Mouse (Mus musculus) G1E (cell line): ENCODE measurements around the gene Ephb3. TPM values are rescaled to one million over a fixed set of nuclear protein-coding genes. Genes with fewer than 3 reads are reported as not detected.

Source experiments
- ATAC-seq: 2 replicates; pipeline ENCODE4 v1.8.0; 2016; ENCODE audit warnings: mild to moderate bottlenecking; ENCODE audit not compliant: insufficient number of reproducible peaks, poor library complexity, low FRiP score, severe bottlenecking; ENCODE audit errors: extremely low read depth
- DNase-seq: peaks from one replicate; pipeline ENCODE4 v3.0.0; 2012; ENCODE audit warnings: low spot score
- H3K27me3 ChIP-seq: 2 replicates; pipeline ENCODE4 v1.6.1; 2012; ENCODE audit warnings: mild to moderate bottlenecking, low read length, inconsistent platforms; ENCODE audit not compliant: insufficient read depth
- H3K36me3 ChIP-seq: replicated peaks from 2 replicates; pipeline ENCODE3; 2012; ENCODE audit warnings: mild to moderate bottlenecking, inconsistent platforms
- H3K4me1 ChIP-seq: 2 replicates; pipeline ENCODE4 v1.6.1; 2012; ENCODE audit warnings: low read depth, low read length, inconsistent platforms, mixed read lengths; ENCODE audit not compliant: insufficient read depth
- H3K4me3 ChIP-seq: 2 replicates; pipeline ENCODE4 v1.5.1; 2012; ENCODE audit warnings: low read depth, mild to moderate bottlenecking, inconsistent platforms, low read length, moderate library complexity, mixed read lengths
- H3K9me3 ChIP-seq: replicated peaks from 2 replicates; pipeline ENCODE4 v1.6.1; 2012; ENCODE audit warnings: inconsistent platforms
- CTCF ChIP-seq: IDR thresholded peaks from 2 replicates; pipeline ENCODE4 v1.5.1; 2012; ENCODE audit warnings: low read depth, low read length, inconsistent platforms, mixed read lengths
- GATA1 ChIP-seq: IDR thresholded peaks from 2 replicates; pipeline ENCODE4 v1.6.1; 2012; ENCODE audit warnings: borderline replicate concordance, low read length, inconsistent platforms, mixed read lengths
- GATA2 ChIP-seq: IDR thresholded peaks from 2 replicates; pipeline ENCODE4 v1.6.1; 2012; ENCODE audit warnings: low read depth, low read length, inconsistent platforms, borderline replicate concordance
- POLR2AphosphoS5 ChIP-seq: IDR thresholded peaks from 2 replicates; pipeline ENCODE4 v1.6.1; 2012; ENCODE audit warnings: low read depth, low read length, inconsistent platforms; ENCODE audit not compliant: insufficient replicate concordance
- TAL1 ChIP-seq: conservative IDR thresholded peaks from 2 replicates; pipeline ENCODE4 v1.6.1; 2012; ENCODE audit warnings: low read depth, low read length, inconsistent platforms, mixed read lengths
- polyA plus RNA-seq: library from polyadenylated mRNA; stranded (reverse); fragments of >175 nt; gene quantifications from 2 replicates; pipeline ENCODE4 v1.2.3, GENCODE M21; 2012
- total RNA-seq, 2 experiments: library from RNA; stranded (forward) in 1 of 2; stranded (reverse) in 1 of 2; fragments of 200-1000 nt in 1 of 2; fragments of >200 nt in 1 of 2; fragmentation: Nextera tagmentation in 1 of 2; gene quantifications; 2 replicates each; pipeline ENCODE4 v1.2.3; 2014 to 2017

Gene Ephb3
- total and polyA plus RNA-seq, 3 experiments = 0.82 TPM; not detected in 2

GRCm38 (mm10) chr16:21238722-21239121 is 34.2 kb downstream of the Ephb3 start:
- no peak overlapping the region for H3K4me3 ChIP-seq
- no peaks in the 10 kb centered on the region for H3K9me3 ChIP-seq
- H3K27me3 ChIP-seq = peaks cover 13% of the 10 kb centered on the region; the same call in 1 of the 2 replicates
- TF ChIP-seq GATA2 = no peak
- TF ChIP-seq TAL1 = no peak
- TF ChIP-seq POLR2AphosphoS5 = no peak
- H3K36me3 ChIP-seq = no peaks in the 10 kb centered on the region
- ATAC-seq = no peak
- H3K4me1 ChIP-seq = no peaks in the 10 kb centered on the region
- no peak for DNase-seq

GRCm38 (mm10) chr16:21240547-21240946 is 36.0 kb downstream of the Ephb3 start:
- Histone ChIP-seq H3K36me3 (no peaks in the 10 kb centered on the region), H3K4me1 (no peaks in the 10 kb centered on the region), H3K9me3 (no peaks in the 10 kb centered on the region), H3K27me3 (peaks cover 13% of the 10 kb centered on the region; the same call in 1 of the 2 replicates), H3K4me3 (no peak overlapping the region)
- ATAC-seq (no peak), DNase-seq (no peak)
- no peak for TF ChIP-seq POLR2AphosphoS5
- no peak for TF ChIP-seq GATA2
- no peak for TF ChIP-seq TAL1
- TF ChIP-seq GATA1 = no peak
- no peak for TF ChIP-seq CTCF

DNA sequence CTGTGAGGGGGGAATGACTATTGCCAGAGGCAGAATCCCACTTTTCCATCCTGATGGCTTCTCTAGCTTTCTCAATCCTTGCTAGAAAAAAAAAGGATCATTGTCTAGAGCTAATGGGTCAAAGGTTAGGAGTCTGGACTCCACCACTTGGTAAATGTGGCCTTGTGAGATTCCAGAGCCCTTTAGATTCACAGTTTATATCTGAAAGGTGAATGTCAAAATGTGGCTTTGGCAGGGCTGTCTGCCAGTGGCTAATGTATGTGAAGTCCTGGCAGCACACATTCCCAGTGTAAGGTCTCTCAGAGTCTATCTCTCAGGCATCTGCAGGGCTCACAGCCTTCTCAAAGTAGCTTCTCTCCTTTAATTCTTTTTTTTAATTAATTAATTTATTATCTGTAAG is 36.5 kb downstream of the Ephb3 start:
- peaks cover 13% of the 10 kb centered on the region; the same call in 1 of the 2 replicates for H3K27me3 ChIP-seq
- no peak for TF ChIP-seq TAL1
- TF ChIP-seq POLR2AphosphoS5 = no peak
- TF ChIP-seq GATA2 = no peak
- TF ChIP-seq GATA1 = no peak
- DNase-seq (no peak), ATAC-seq (no peak)
- H3K4me1 ChIP-seq = no peaks in the 10 kb centered on the region
- no peak overlapping the region for H3K4me3 ChIP-seq
- H3K36me3 ChIP-seq = no peaks in the 10 kb centered on the region
- H3K9me3 ChIP-seq = no peaks in the 10 kb centered on the region

- Histone ChIP-seq H3K4me3 (no peak overlapping the region), H3K27me3 (peaks cover 22% of the 10 kb centered on the region; the same call in 1 of the 2 replicates), H3K36me3 (no peaks in the 10 kb centered on the region), H3K4me1 (no peaks in the 10 kb centered on the region), H3K9me3 (no peaks in the 10 kb centered on the region)
- ATAC-seq (no peak), DNase-seq (no peak)
- no peak for TF ChIP-seq POLR2AphosphoS5
- no peak for TF ChIP-seq CTCF
- TF ChIP-seq GATA2 = no peak
- TF ChIP-seq TAL1 = no peak
- no peak for TF ChIP-seq GATA1
These were observed 38.4 kb downstream of the Ephb3 start for GRCm38 (mm10) chr16:21242946-21243345.

DNA sequence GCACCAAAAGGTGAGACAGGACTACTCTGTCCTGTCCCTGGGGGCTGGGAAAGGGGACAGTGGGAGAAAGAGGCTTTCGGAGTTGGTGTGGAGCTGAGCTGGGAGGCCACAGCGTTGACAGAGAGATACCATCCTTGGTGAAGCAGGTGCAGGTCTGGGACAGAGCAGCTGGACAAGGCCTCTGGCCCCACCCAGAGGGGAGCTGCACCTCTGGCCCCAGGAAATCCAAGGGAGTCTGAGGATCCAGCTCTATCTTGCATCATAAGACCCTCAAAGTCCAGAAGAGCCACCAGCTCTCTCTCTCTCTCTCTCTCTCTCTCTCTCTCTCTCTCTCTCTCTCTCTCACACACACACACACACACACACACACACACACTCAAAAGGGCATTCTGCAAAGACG is 40.2 kb downstream of the Ephb3 start:
- ATAC-seq (no peak), DNase-seq (no peak)
- Histone ChIP-seq H3K9me3 (no peaks in the 10 kb centered on the region), H3K4me3 (no peak overlapping the region), H3K4me1 (no peaks in the 10 kb centered on the region), H3K36me3 (no peaks in the 10 kb centered on the region), H3K27me3 (peaks cover 14% of the 10 kb centered on the region; the same call in 1 of the 2 replicates)
- TF ChIP-seq GATA2 (no peak), POLR2AphosphoS5 (no peak), CTCF (no peak)

GRCm38 (mm10) chr16:21245387-21245786 is 40.8 kb downstream of the Ephb3 start:
- Histone ChIP-seq H3K27me3 (peaks cover 13% of the 10 kb centered on the region; the same call in 1 of the 2 replicates), H3K4me1 (no peaks in the 10 kb centered on the region), H3K36me3 (no peaks in the 10 kb centered on the region), H3K9me3 (no peaks in the 10 kb centered on the region), H3K4me3 (no peak overlapping the region)
- ATAC-seq (no peak), DNase-seq (no peak)
- TF ChIP-seq GATA2 (no peak), TAL1 (no peak), GATA1 (no peak), CTCF (no peak), POLR2AphosphoS5 (no peak)
